Mouse (Mus musculus): Measurements from ENCODE around the gene Kif1c.
"Not testable (repeated sequence)": the region's sequence is repeated elsewhere in the genome, so short reads cannot be mapped to it uniquely, and the experiment has no call there.

Kif1c gene

GRCm38 (mm10) chr11:70741603-70742002, 41.3 kb downstream of the Kif1c start:
- DNase-seq (ENCODE audit: extremely low read depth, insufficient read length, low spot score): no peak

GRCm38 (mm10) chr11:70742117-70742516, 41.8 kb downstream of the Kif1c start:
- DNase-seq (ENCODE audit: extremely low read depth, insufficient read length, low spot score): no peak

GRCm38 (mm10) chr11:70742581-70743459, 42.5 kb downstream of the Kif1c start:
- DNase-seq (ENCODE audit: extremely low read depth, insufficient read length, low spot score): no peak

GRCm38 (mm10) chr11:70745636-70746035, 45.3 kb downstream of the Kif1c start:
- DNase-seq (ENCODE audit: extremely low read depth, insufficient read length, low spot score): no peak

GRCm38 (mm10) chr11:70747876-70748545, 47.7 kb downstream of the Kif1c start:
- DNase-seq (ENCODE audit: extremely low read depth, insufficient read length, low spot score): no peak

GRCm38 (mm10) chr11:70752337-70753017, 52.1 kb downstream of the Kif1c start:
- no peak for DNase-seq (ENCODE audit: extremely low read depth, insufficient read length, low spot score)

GRCm38 (mm10) chr11:70753146-70753545, 52.8 kb downstream of the Kif1c start:
- DNase-seq (ENCODE audit: extremely low read depth, insufficient read length, low spot score): no peak

GRCm38 (mm10) chr11:70754476-70754875, 54.1 kb downstream of the Kif1c start:
- no peak for DNase-seq (ENCODE audit: extremely low read depth, insufficient read length, low spot score)

GRCm38 (mm10) chr11:70754958-70755357, 54.6 kb downstream of the Kif1c start:
- DNase-seq (ENCODE audit: extremely low read depth, insufficient read length, low spot score): no peak

- no peak for DNase-seq (ENCODE audit: extremely low read depth, insufficient read length, low spot score)
Measured at GRCm38 (mm10) chr11:70755645-70756044, 55.3 kb downstream of the Kif1c start.

GRCm38 (mm10) chr11:70760446-70760845, 60.1 kb downstream of the Kif1c start:
- not testable (repeated sequence) for DNase-seq (ENCODE audit: extremely low read depth, insufficient read length, low spot score)

GRCm38 (mm10) chr11:70762641-70763040, 62.3 kb downstream of the Kif1c start:
- DNase-seq (ENCODE audit: extremely low read depth, insufficient read length, low spot score): no peak

GRCm38 (mm10) chr11:70763582-70763935, 63.2 kb downstream of the Kif1c start:
- DNase-seq (ENCODE audit: extremely low read depth, insufficient read length, low spot score): no peak

GRCm38 (mm10) chr11:70763936-70764808, 63.8 kb downstream of the Kif1c start, which contains the start of gene Zfp3:
TSS of gene Zfp3 (plus strand) at chr11:70764209.
- peak; percentile 77 for DNase-seq (ENCODE audit: extremely low read depth, insufficient read length, low spot score)

- DNase-seq (ENCODE audit: extremely low read depth, insufficient read length, low spot score): peak; percentile 38
Measured at GRCm38 (mm10) chr11:70765776-70766445, 65.6 kb downstream of the Kif1c start.

GRCm38 (mm10) chr11:70770804-70771203, 70.5 kb downstream of the Kif1c start:
- no peak for DNase-seq (ENCODE audit: extremely low read depth, insufficient read length, low spot score)

GRCm38 (mm10) chr11:70776830-70777571, 76.7 kb downstream of the Kif1c start:
- DNase-seq (ENCODE audit: extremely low read depth, insufficient read length, low spot score): peak; percentile 56

- no peak for DNase-seq (ENCODE audit: extremely low read depth, insufficient read length, low spot score)
Measured at GRCm38 (mm10) chr11:70777634-70778033, 77.3 kb downstream of the Kif1c start.

- DNase-seq (ENCODE audit: extremely low read depth, insufficient read length, low spot score): peak; percentile 20
Measured at GRCm38 (mm10) chr11:70778058-70778457, 77.7 kb downstream of the Kif1c start.
